Mouse (Mus musculus) liver, embryonic 11.5 days (tissue): ENCODE measurements around the gene Cmya5. TPM values are rescaled to one million over a fixed set of nuclear protein-coding genes. Genes with fewer than 3 reads are reported as not detected.

ENCODE experiments used
- ATAC-seq: fragments of 200-750 bp; cut with Nextera tagmentation; replicated peaks from 2 replicates; pipeline ENCODE4 v1.8.0; 2017; ENCODE audit warnings: moderate number of reproducible peaks, mild to moderate bottlenecking, moderate TSS enrichment, moderate library complexity; ENCODE audit not compliant: low FRiP score
- DNase-seq: peaks from one replicate; pipeline ENCODE4 v3.0.0-alpha.2; 2017; ENCODE audit warnings: low spot score
- H3K27ac ChIP-seq: fragments of 300-500 bp; sonication (generic); 2 replicates; pipeline ENCODE4 v1.5.1; 2014; ENCODE audit warnings: mild to moderate bottlenecking, low read depth, low read length, control low read depth
- H3K27me3 ChIP-seq: fragments of 300-500 bp; sonication (generic); replicated peaks from 2 replicates; pipeline ENCODE4 v1.6.1; 2014; ENCODE audit warnings: low read length, mixed read lengths; ENCODE audit not compliant: control insufficient read depth, insufficient read depth
- H3K36me3 ChIP-seq: fragments of 300-500 bp; sonication (generic); 2 replicates; pipeline ENCODE4 v1.6.1; 2014; ENCODE audit warnings: mild to moderate bottlenecking, low read length, moderate library complexity, mixed read lengths; ENCODE audit not compliant: control insufficient read depth, insufficient read depth
- H3K4me1 ChIP-seq: fragments of 300-500 bp; sonication (generic); replicated peaks from 2 replicates; pipeline ENCODE4 v1.6.1; 2014; ENCODE audit warnings: low read length, mixed read lengths; ENCODE audit not compliant: control insufficient read depth, insufficient read depth
- H3K4me2 ChIP-seq: fragments of 300-500 bp; sonication (generic); 2 replicates; pipeline ENCODE4 v1.6.1; 2014; ENCODE audit warnings: mild to moderate bottlenecking, control low read depth, moderate library complexity
- H3K4me3 ChIP-seq: fragments of 300-500 bp; sonication (generic); 2 replicates; pipeline ENCODE4 v1.5.1; 2014; ENCODE audit warnings: low read depth, low read length, control low read depth
- H3K9ac ChIP-seq: fragments of 300-500 bp; sonication (generic); 2 replicates; pipeline ENCODE4 v1.6.1; 2014; ENCODE audit warnings: low read depth, low read length, control low read depth
- H3K9me3 ChIP-seq: fragments of 300-500 bp; sonication (generic); 2 replicates; pipeline ENCODE4 v1.6.1; 2016; ENCODE audit warnings: low read length, inconsistent platforms, mixed read lengths; ENCODE audit not compliant: control insufficient read depth
- WGBS: fragments of 180-500 bp; shearing (Covaris S2); extraction: QIAGEN DNeasy Blood & Tissue Kit; methylation state at CpG from one replicate; pipeline ENCODE4 v1.1.7; 2014; 5-methylcytosine and 5-hydroxymethylcytosine counted together
- polyA plus RNA-seq: library from polyadenylated mRNA; unstranded; fragments of >200 nt; fragmentation: Nextera tagmentation; extraction: Ambion mirVana; gene quantifications from 2 replicates; pipeline ENCODE4 v1.2.1, GENCODE M21; 2014

Gene Cmya5
- polyA plus RNA-seq, 1 experiment from 2014 or later, result 0.12 TPM

- Histone ChIP-seq H3K4me2 (no peak overlapping the region), H3K4me3 (no peak overlapping the region), H3K9me3 (no peaks in the 10 kb centered on the region), H3K27me3 (no peaks in the 10 kb centered on the region), H3K27ac (no peak overlapping the region), H3K4me1 (no peaks in the 10 kb centered on the region), H3K9ac (no peak overlapping the region), H3K36me3 (no peaks in the 10 kb centered on the region)
- ATAC-seq (no peak), DNase-seq (no peak)
- WGBS, result 74% methylated on average over 2 of the region's 2 CpGs
Observed at GRCm38 (mm10) chr13:93002456-93002855, 142.1 kb downstream of the Cmya5 start.

DNA sequence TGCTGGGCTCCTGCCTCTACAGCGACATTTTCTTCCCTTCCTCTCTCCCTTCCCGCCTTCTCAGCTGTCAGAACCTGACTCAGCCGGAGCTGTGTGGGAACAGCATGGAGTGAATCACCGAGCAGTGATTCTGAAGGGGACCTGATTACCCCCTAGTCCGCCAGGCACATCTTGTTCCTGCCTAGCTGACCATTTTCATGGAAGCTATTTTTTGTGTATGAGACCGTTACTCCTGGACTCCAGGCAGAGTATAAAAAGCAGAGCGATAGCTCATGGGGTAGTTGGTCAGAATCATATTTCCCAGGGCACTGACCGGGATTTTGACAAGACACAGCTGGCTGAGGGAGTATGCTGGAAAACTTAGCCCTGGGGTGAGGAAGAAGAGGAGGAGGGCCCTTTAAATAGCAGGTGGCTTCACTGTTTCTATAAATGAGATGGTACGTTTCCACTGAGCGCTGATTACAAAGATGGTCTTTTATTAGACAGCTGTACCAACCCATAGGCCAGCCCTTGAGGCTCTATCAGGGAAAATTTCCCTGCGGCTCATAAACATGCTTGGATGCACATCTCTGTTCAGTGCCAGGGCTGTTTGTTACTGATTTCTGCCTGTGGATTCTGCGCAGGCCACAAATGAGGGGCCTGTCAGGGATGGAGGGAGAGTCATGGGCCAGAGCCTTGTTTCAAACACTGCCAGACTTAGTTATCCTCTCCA is 143.7 kb downstream of the Cmya5 start:
- H3K36me3 ChIP-seq, result no peaks in the 10 kb centered on the region
- no peak overlapping the region for H3K4me3 ChIP-seq
- no peak overlapping the region for H3K9ac ChIP-seq
- WGBS, result 75% methylated on average over 12 of the region's 12 CpGs
- no peaks in the 10 kb centered on the region for H3K27me3 ChIP-seq
- no peak overlapping the region for H3K4me2 ChIP-seq
- no peaks in the 10 kb centered on the region for H3K4me1 ChIP-seq
- DNase-seq, result no peak
- H3K27ac ChIP-seq, result no peak overlapping the region
- ATAC-seq, result no peak
- no peaks in the 10 kb centered on the region for H3K9me3 ChIP-seq

DNA sequence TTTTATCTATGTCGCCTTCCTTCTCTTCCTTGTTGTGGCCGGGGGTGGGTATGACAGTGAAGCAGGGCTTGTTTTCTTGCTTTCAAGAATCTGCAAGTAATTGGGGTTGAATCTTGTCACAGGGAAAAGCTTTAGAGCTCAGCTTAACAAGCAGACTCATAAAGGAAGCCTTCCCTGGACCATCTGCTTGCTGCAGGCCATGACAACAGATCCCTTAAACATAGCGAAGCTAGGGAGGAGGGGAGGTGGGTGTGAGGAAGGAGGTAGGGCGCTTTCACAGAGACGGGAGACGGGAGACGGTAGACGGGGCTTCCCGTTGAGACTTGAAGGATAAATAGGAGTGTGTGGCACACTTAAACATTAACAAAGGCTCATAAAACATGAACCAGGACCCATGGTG is 144.7 kb downstream of the Cmya5 start:
- Histone ChIP-seq H3K4me3 (no peak overlapping the region), H3K4me1 (no peaks in the 10 kb centered on the region), H3K9ac (no peak overlapping the region), H3K36me3 (no peaks in the 10 kb centered on the region), H3K4me2 (no peak overlapping the region), H3K27ac (no peak overlapping the region), H3K27me3 (no peaks in the 10 kb centered on the region), H3K9me3 (no peaks in the 10 kb centered on the region)
- WGBS, result 63% methylated on average over 9 of the region's 9 CpGs
- DNase-seq, result no peak
- ATAC-seq, result no peak

DNA sequence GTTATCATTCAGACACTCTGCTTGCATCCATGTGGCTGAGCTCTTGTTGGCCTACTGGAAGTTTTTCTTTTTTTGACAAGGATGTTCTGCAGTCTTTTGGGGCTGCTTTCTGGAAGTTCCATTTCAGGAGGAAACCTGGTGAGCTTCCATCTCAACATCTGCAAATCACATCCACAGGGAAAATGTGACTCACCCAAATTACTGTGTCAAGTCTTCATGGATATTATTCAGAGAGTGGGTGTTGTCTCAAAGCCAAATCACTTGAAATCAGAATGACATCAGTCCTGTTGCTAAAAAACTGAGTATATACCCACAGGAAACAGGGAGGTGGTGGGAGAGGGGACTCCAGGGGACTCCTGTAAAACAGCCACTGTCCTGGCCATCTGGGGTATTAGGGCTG is 149.8 kb downstream of the Cmya5 start:
- Histone ChIP-seq H3K4me1 (no peaks in the 10 kb centered on the region), H3K27me3 (no peaks in the 10 kb centered on the region), H3K27ac (no peak overlapping the region), H3K9ac (no peak overlapping the region), H3K9me3 (no peaks in the 10 kb centered on the region), H3K36me3 (no peaks in the 10 kb centered on the region), H3K4me3 (no peak overlapping the region), H3K4me2 (no peak overlapping the region)
- ATAC-seq (no peak), DNase-seq (no peak)

DNA sequence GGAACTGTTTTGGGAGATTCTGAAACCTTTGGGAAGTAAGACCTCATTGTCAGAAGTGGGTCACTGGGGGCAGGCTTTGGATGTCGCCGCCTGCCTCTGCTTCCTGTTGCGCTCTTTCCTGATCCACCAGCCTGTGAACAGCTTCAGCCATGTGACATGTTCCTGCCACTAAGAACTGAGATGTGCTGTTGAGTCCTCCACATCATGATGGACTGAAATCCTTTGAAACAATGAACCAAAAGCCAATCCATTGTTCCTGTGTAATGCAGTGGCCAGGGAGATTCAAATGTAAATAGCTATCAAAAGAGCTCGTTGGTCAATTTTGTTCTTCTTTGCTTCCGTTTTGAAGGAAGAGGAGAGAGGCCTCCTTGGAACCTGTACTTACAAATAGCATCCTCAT is 151.7 kb downstream of the Cmya5 start:
- Histone ChIP-seq H3K4me1 (no peaks in the 10 kb centered on the region), H3K27me3 (no peaks in the 10 kb centered on the region), H3K36me3 (no peaks in the 10 kb centered on the region), H3K4me2 (no peak overlapping the region), H3K9ac (no peak overlapping the region), H3K27ac (no peak overlapping the region), H3K9me3 (no peaks in the 10 kb centered on the region), H3K4me3 (no peak overlapping the region)
- WGBS, result 76% methylated on average over 5 of the region's 5 CpGs
- no peak for DNase-seq
- ATAC-seq, result no peak

Other genes starting within 250 kb of the Cmya5 start
- 65.8 and 72.2 TPM in 2 replicates for gene Tent2, start 47.7 kb upstream of the Cmya5 start, polyA plus RNA-seq
- gene Homer1, start 154.9 kb upstream of the Cmya5 start, polyA plus RNA-seq, result 6.5 and 8.5 TPM in 2 replicates